Comparison of ENCODE assay signal across 8 mouse cellular contexts in genomic region chr6:30459811-30460749, GRCm38 (mm10). TPM values are rescaled to one million over a fixed set of nuclear protein-coding genes. Genes with fewer than 3 reads are reported as not detected.
DNase-seq lines count a peak whose midpoint lies in the region; ATAC-seq lines count a peak whose summit lies in the region.

No protein-coding gene starts in this region.

- H3K4me2 ChIP-seq in hindbrain, embryonic 13.5 days: peak overlapping the region; percentile 63

- peak overlapping the region; percentile 44 for H3K4me3 ChIP-seq in hindbrain, embryonic 13.5 days

- peak; percentile 79 for DNase-seq in T-cell, adult 2 months (ENCODE audit: low spot score)
- DNase-seq in cerebellum, postnatal 10 days: peak; percentile 92 to 93
- DNase-seq in frontal cortex, postnatal 25 days (ENCODE audit: low spot score in 2 of 2): peak; percentile 63 to 68
- peak; percentile 74 for DNase-seq in layer of hippocampus, postnatal 36 days
- peak; percentile 83 to 87 for DNase-seq in lung, postnatal 4 days
- DNase-seq in retina, postnatal 1 day: peak; percentile 89
- peak; percentile 94 for DNase-seq in thymus, postnatal 4 days

- H3K27me3 ChIP-seq in hindbrain, embryonic 13.5 days: no peaks in the 10 kb centered on the region

- peak overlapping the region; percentile 75 for H3K9ac ChIP-seq in hindbrain, embryonic 13.5 days

- no peaks in the 10 kb centered on the region for H3K9me3 ChIP-seq in hindbrain, embryonic 13.5 days

- peak overlapping the region; percentile 98 for H3K27ac ChIP-seq in hindbrain, embryonic 13.5 days

- ATAC-seq in hindbrain, embryonic 13.5 days (ENCODE audit: low FRiP score): peak; percentile 40

- H3K4me1 ChIP-seq in hindbrain, embryonic 13.5 days (replicated peaks): peaks cover 38% of the 10 kb centered on the region

- peaks cover 6% of the 10 kb centered on the region for H3K36me3 ChIP-seq in hindbrain, embryonic 13.5 days

- 7% methylated on average over 40 of the region's 40 CpGs for WGBS in hindbrain, embryonic 13.5 days

RNA-seq across cellular contexts. Expression of gene Tmem209, which starts 49.5 kb away (rescaled TPM):
- 29.5 and 33.4 TPM in 2 replicates for polyA plus RNA-seq in hindbrain, embryonic 13.5 days (2015; fragmentation: Nextera tagmentation; extraction: Ambion mirVana)
- 10 to 100 TPM; 19.2 to 25.2 TPM for total RNA-seq in layer of hippocampus, postnatal 36 days (2021)

RNA-seq across cellular contexts. Expression of gene Ssmem1, which starts 49.6 kb away (rescaled TPM):
- 0.12 and 0.39 TPM in 2 replicates for polyA plus RNA-seq in hindbrain, embryonic 13.5 days (2015; fragmentation: Nextera tagmentation; extraction: Ambion mirVana)
- total RNA-seq in layer of hippocampus, postnatal 36 days (2021): 1 to 10 TPM in 1 of 2 experiments, under 1 TPM in 1; 0.70 to 1.2 TPM

RNA-seq across cellular contexts. Expression of gene Klhdc10, which starts 58.4 kb away (rescaled TPM):
- polyA plus RNA-seq in hindbrain, embryonic 13.5 days (2015; fragmentation: Nextera tagmentation; extraction: Ambion mirVana): 32.9 and 34.2 TPM in 2 replicates
- 10 to 100 TPM; 95.9 to 97.0 TPM for total RNA-seq in layer of hippocampus, postnatal 36 days (2021)

Comparison
In these comparisons a context has a peak if more than half of its experiments do, and no peak if none do; other contexts are left out.
1. Peak in every context shown above with its lines: DNase-seq, ATAC-seq, H3K4me3 ChIP-seq and H3K27ac ChIP-seq.